Mouse (Mus musculus): ENCODE data around the gene Sub1.

The Sub1 gene

DNA sequence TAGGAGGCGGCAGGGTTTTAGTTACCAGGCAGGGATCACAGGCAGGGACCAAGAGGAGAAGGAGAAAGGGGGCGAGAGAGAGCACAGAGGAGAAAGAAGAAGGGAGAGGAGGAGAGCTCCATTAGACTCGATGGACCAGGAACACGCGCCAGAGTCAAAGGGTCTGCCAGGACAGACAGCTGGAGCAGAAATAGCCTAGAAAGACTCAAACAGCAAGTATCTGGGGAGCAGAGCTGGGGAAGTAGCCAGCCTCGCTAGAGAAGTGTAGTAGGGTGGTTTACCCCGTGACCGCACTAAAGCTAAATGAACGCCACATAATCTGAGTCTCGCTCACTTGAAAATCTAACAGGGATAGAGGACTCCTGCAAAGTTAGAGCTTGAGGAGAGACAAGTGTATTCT lies 26.2 kb downstream of the Sub1 start:
- no peak for ATAC-seq (ENCODE audit: insufficient number of reproducible peaks, low FRiP score, low TSS enrichment)

DNA sequence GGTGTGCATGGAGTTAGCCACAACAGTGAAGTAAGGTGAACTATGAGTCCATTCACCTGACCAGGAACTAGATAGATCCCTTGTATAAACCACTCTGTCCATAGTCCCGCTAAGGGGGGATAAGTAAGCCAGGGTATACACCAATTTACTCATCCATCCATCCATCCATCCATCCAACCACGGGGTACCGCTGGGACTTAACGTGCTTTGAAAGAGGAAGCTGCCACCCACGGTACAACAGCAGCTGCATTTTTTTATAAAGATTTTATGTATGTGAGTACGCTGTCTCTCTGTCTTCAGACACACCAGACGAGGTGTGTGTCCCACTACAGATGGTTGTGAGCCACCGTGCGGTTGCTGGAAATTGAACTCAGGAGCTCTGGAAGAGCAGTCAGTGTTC lies 27.9 kb downstream of the Sub1 start:
- no peak for ATAC-seq (ENCODE audit: insufficient number of reproducible peaks, low FRiP score, low TSS enrichment)

DNA sequence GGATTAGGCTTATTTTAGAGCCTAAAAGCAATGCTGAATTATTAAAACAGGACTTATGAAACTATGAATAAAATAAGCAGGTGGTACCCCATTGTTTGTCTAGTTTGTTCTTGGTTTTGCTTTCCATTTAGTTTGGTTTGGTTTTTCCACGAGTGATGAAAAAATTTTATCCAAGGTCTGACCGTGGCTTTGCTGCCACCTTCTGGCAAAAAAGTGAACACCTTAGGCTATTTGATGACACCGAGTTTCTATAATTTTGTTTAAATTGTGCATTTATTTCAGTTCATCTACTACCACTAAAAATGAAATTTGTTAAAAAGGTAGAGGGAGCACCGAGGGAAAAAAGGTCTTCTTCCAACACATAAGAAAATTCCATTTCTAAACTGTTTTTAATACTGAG lies 30.4 kb downstream of the Sub1 start:
- no peak for ATAC-seq (ENCODE audit: insufficient number of reproducible peaks, low FRiP score, low TSS enrichment)

DNA sequence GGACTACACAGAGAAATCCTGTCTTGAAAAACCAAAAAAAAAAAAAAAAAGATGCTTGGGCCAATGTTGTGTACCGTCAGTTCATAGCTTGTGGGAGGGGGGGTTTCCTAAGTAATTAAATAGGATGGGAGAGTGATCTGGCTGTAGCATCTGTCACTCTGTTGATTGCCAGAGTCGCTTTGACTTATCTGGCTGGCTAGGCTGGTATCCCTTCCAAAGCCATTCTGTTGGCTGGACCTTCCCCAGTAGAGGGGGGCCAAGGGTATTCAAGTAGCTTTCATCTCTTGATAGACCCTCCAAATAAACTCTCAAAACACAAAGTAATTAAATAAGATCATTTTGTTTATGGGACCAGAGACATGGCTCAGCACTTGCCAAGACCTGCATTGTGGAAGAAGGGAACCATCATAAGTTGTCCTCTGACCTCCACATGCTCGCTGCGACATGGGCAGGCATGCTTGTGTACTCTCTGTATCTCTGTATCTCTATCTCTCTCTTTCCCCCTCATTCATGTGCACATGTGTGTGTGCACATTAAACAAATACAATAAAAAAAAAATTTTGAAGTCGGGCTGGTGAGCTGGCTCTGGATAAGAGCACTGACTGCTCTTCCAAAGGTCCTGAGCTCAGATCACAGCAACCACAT lies 31.5 kb downstream of the Sub1 start:
- no peak for ATAC-seq (ENCODE audit: insufficient number of reproducible peaks, low FRiP score, low TSS enrichment)

DNA sequence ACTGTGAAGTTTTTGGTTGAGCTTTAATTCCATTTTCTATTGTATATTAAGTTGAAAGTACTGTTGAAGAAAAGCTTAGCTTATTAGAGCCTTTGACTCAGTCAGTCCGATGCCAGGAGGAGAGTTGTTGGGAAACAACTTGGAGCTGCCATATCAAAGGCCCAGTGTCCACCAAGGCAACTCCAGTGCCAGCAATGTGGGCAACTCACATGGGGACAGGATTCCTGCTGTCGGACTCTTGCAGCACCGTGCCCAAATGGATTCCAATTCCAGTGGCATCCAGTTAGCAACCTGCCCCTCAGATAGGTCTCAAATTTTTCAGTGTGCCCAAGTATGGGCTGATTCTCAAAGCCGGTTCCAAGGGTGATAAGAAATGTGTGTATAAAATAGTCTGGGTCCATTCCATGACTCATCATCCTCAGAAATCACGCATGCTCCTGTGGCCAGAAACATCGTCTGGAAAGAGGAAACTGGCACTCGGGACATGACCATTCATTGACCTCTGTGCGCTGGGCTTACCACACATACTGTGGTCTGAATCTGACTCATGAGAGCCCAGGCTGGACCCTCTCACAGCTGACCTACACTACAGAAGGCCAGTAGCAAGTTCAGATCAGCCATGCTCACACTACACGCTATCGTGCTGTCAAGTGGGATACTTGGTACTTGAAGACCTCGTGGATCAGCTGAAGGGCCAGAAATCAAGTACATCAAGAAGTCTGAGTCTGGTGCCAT lies 32.8 kb downstream of the Sub1 start:
- ATAC-seq (ENCODE audit: insufficient number of reproducible peaks, low FRiP score, low TSS enrichment): no peak

DNA sequence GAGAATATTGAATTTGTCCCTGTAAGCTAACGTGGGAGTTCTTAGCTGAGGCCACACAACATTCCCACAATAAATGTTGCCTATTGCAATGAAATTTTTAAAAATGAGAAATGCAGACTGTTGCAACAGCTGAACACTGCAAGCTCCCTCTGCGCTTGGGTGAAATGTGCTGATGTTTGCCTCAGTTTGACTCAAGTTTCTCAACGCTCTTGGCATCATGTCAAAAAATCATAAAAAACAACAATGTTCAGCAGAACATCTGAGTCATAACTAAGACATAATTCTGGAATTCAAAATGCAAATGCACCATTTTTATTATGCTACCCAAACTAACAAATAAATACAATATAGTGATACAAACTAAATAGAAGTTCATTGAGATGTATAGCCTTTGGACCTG lies 37.1 kb downstream of the Sub1 start:
- ATAC-seq (ENCODE audit: insufficient number of reproducible peaks, low FRiP score, low TSS enrichment): no peak

DNA sequence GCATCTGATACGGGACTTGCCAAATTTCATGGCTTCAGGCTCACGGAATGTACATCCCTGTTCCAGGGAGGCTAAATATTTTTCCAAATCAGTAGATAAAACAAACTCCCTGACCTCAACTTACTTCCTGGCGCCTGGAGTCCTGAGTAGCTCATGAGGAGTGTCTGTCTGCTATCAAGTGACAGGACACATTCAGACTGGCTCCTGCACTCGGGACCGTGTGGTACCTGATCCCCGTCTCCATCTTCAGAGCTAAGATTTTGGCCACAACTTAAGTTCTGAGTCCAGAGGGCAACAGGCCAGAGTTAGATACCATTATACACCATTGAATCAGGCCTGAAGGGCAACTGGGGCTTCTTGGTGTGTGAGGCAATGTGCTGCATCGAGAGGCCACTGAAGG lies 40.7 kb downstream of the Sub1 start:
- no peak for ATAC-seq (ENCODE audit: insufficient number of reproducible peaks, low FRiP score, low TSS enrichment)

DNA sequence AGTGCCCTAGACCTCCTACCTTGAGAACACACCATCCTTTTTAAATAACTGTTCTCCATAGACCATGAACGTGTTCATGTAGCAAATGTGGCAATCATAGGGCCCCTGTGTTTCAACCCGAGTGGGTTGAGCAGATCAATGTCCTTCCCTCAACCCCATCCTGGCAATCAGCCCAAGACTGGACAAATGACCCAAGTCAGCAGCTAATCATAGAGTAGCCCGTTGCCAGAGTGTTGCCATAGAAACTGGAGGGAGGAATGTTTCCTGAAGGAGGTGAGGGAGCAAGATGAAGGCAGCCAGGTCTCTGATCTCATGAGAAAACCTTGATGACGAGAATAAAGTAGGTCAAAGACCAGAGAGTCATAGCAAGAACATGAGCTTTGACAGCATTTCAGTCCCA lies 42.6 kb downstream of the Sub1 start:
- no peak for ATAC-seq (ENCODE audit: insufficient number of reproducible peaks, low FRiP score, low TSS enrichment)

DNA sequence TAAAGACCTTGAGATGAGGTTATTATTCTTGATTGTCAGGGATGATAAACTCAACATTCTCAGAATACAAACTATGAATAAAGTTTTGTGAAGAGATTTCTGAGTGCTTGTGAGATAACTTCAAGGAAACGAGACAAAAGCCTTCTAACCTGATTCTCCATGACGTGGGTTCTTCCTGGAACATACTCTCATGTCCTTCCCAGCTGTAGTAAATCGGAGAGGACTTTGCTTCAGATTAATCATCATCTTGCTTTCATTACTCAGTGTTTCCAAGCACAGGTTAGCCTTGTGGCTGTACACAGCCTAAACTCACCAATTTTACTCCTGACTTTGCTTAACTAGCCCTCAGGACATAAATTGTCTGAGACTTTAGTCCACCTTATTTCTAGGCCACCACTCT lies 44.6 kb downstream of the Sub1 start:
- ATAC-seq (ENCODE audit: insufficient number of reproducible peaks, low FRiP score, low TSS enrichment): no peak

DNA sequence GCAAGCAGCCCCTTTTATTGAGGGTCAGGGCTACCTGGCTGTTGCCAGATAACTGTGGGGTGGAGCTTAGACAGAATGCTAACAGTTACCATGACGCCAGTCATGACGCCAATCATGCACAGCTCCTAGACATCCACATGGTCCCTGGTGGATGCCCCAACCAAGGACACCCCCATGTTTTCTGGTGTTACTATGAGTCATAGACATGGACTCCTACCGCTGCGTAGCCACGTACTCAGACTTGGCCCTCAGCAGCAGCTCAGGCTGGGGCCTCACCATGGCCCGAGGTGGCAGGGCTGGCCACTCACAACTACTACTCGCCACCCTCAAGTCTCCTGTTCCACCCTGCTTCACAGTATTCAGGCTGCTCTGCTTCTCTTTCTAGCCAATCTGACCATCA lies 45.6 kb downstream of the Sub1 start:
- no peak for ATAC-seq (ENCODE audit: insufficient number of reproducible peaks, low FRiP score, low TSS enrichment)

DNA sequence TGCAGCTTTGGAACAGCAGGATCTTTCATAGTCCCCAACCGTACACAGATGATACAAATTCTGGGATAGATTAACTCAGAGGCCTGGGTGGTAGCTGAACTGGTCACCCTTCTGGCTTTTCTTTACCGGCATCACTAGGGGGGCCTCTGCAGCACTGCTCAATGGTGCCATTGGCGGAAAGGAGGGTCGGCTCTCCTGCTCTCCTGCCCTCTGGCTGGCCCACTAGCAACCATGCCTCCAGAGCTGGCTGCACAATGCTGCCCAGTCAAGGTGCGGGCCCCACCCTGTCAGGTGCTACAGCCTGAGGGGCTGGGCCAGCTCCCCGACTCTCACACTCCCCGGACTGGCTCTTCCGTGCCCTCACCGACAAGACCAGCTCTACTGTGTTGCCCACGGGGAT lies 46.6 kb downstream of the Sub1 start:
- ATAC-seq (ENCODE audit: insufficient number of reproducible peaks, low FRiP score, low TSS enrichment): no peak

DNA sequence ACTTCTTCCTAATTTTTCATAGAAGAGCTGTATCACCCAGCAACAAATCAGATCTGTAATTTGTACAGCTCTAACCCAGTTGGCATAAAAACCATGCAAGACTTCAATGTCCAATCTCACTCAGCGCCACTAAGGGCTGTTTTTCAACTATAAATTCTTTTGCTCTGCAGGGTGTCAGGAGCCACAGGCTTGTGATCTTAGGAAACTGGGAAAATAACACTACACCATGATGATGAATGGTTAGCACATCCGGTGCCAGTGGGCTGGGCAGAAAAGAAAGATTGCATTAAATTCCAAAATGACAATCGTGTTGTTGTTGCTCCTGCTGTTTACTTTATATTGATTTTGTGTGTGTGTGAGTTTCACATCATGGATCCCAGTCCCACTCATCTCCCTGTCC lies 47.3 kb downstream of the Sub1 start:
- no peak for ATAC-seq (ENCODE audit: insufficient number of reproducible peaks, low FRiP score, low TSS enrichment)

DNA sequence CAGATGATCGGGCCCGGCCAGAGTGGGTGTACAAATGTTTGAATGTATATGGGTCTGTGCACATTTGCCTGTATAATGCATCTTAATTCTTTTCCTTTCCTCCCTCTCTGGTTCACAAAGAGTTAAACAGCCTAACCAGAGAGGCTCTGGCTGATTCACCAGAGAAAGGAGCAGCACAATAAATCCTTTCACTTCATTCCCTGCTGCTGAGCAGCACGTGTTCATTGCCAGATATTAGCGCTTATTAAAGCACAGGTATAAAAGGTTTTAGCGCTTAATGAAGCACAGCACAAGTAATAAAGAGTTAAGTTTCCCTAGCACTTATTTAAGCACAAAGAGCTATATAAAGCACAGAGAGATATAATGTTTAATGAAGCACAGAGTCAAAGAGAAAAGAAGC lies 55.9 kb downstream of the Sub1 start:
- no peak for ATAC-seq (ENCODE audit: insufficient number of reproducible peaks, low FRiP score, low TSS enrichment)

Data from cerebellum, adult (tissue).